Mouse (Mus musculus): ENCODE data around the gene Hspa8. TPM values are rescaled to one million over a fixed set of nuclear protein-coding genes. Genes with fewer than 3 reads are reported as not detected.
"Not testable (repeated sequence)": the region's sequence is repeated elsewhere in the genome, so short reads cannot be mapped to it uniquely, and the experiment has no call there.

The Hspa8 gene
- polyA plus RNA-seq, 1 experiment from 2014 or later, result 3,036 TPM

- Histone ChIP-seq H3K9me3 (ENCODE audit: control insufficient read depth, low read length) (no peaks in the 10 kb centered on the region), H3K27me3 (ENCODE audit: control insufficient read depth, insufficient read depth, low read length) (no peaks in the 10 kb centered on the region), H3K36me3 (ENCODE audit: control insufficient read depth, insufficient read depth, low read length) (peaks cover 4% of the 10 kb centered on the region; the same call in 1 of the 2 replicates), H3K27ac (ENCODE audit: low read depth, low read length) (0 out of 2 replicates have a peak overlapping the region, but pooled peaks have one; percentile 62), H3K4me3 (ENCODE audit: low read length) (no peak overlapping the region), H3K9ac (ENCODE audit: low read depth, low read length) (no peak overlapping the region), H3K4me1 (ENCODE audit: control insufficient read depth, insufficient read depth, low read length) (peaks cover 7% of the 10 kb centered on the region), H3K4me2 (replicated peaks; ENCODE audit: low read depth, low read length) (no peak overlapping the region)
- 81% methylated on average over 11 of the region's 11 CpGs for WGBS
- ATAC-seq (ENCODE audit: low FRiP score, low TSS enrichment), result no peak
Observed at GRCm38 (mm10) chr9:40780892-40781725, 19.7 kb upstream of the Hspa8 start.

GRCm38 (mm10) chr9:40781726-40782581, 18.8 kb upstream of the Hspa8 start:
- WGBS, result 24% methylated on average over 26 of the region's 26 CpGs
- peak; percentile 51; the same call in 1 of the 2 replicates for ATAC-seq (ENCODE audit: low FRiP score, low TSS enrichment)
- no peaks in the 10 kb centered on the region for H3K9me3 ChIP-seq (ENCODE audit: control insufficient read depth, low read length)
- no peak overlapping the region for H3K9ac ChIP-seq (ENCODE audit: low read depth, low read length)
- peaks cover 4% of the 10 kb centered on the region; the same call in 1 of the 2 replicates for H3K36me3 ChIP-seq (ENCODE audit: control insufficient read depth, insufficient read depth, low read length)
- peaks cover 7% of the 10 kb centered on the region for H3K4me1 ChIP-seq (ENCODE audit: control insufficient read depth, insufficient read depth, low read length)
- peak overlapping the region; percentile 35 for H3K4me2 ChIP-seq (replicated peaks; ENCODE audit: low read depth, low read length)
- peak overlapping the region; percentile 26; the same call in 1 of the 2 replicates for H3K27ac ChIP-seq (ENCODE audit: low read depth, low read length)
- no peaks in the 10 kb centered on the region for H3K27me3 ChIP-seq (ENCODE audit: control insufficient read depth, insufficient read depth, low read length)
- H3K4me3 ChIP-seq (ENCODE audit: low read length), result no peak overlapping the region

DNA sequence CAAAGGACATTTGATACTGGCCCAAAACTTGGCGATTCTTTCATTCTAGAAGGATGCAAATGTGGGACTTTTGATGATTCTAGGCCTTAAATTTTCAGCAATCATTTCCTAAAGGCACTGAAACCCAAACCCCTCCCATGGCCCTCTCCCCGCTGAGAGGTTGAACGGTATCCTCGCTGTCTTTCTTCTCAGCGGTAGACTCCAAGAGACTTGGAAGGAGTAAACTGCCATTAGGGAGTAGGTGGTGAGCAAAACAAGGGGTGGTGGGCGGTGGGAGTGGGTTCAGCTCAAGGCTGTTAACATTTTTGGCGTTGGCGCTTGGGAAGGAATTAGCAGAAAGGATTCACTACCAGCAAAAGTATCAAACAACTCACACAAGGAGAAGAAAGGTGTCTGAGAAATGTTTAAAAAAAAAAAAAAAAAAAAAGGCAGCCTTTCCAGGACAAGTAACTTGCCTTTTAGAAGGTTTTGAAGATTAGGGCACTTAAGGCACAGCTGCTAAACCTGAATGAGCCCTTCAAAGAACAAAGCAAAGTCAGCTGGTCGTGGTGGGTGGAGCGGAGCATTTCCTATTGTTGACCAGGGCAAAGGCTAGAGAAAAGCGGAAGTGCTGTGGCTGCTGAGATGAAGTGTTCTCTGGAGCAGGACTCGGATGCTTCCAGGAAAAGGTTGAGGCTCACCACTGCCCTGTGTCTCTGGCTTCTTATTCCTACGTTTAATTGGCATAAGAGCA, 17.0 kb upstream of the Hspa8 start:
- Histone ChIP-seq H3K9ac (ENCODE audit: low read depth, low read length) (no peak overlapping the region), H3K4me3 (ENCODE audit: low read length) (no peak overlapping the region), H3K27me3 (ENCODE audit: control insufficient read depth, insufficient read depth, low read length) (no peaks in the 10 kb centered on the region), H3K27ac (ENCODE audit: low read depth, low read length) (peak overlapping the region; percentile 65; the same call in 1 of the 2 replicates), H3K36me3 (ENCODE audit: control insufficient read depth, insufficient read depth, low read length) (peaks cover 4% of the 10 kb centered on the region; the same call in 1 of the 2 replicates), H3K4me1 (ENCODE audit: control insufficient read depth, insufficient read depth, low read length) (peaks cover 7% of the 10 kb centered on the region), H3K9me3 (ENCODE audit: control insufficient read depth, low read length) (no peaks in the 10 kb centered on the region), H3K4me2 (replicated peaks; ENCODE audit: low read depth, low read length) (no peak overlapping the region)
- ATAC-seq (ENCODE audit: low FRiP score, low TSS enrichment), result no peak
- 11% methylated on average over 13 of the region's 13 CpGs for WGBS

DNA sequence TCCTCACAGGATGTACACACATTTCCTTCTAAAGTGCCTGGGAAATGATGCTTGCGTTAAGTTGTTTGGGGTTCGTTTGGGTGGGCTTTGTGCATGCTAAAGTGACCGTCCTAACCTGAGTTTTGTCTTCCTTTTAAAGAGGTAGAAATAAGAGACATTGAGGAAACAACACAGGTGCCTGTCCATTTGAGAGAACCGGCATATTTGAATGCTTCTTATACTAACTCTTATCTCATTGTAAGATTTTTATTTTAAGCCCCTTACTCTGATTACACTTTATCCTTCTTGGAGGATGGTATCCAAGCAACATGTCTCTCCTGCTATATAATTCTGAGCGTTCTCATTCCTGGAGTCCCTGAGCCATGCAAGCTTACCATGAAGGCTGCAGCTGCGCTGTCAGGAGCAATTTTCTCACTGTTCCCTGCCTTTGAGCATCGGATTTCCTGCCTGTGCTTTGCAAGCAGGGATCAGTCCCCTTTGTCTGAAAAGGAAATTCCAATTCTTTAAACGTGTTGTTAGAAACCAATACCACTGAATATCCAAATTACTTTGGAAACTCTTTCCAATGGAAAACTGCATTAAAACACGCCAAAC, 16.3 kb upstream of the Hspa8 start:
- H3K4me1 ChIP-seq (ENCODE audit: control insufficient read depth, insufficient read depth, low read length), result peaks cover 7% of the 10 kb centered on the region
- 14% methylated on average over 9 of the region's 9 CpGs for WGBS

GRCm38 (mm10) chr9:40785452-40785851, 15.3 kb upstream of the Hspa8 start:
- H3K9ac ChIP-seq (ENCODE audit: low read depth, low read length), result no peak overlapping the region
- peaks cover 7% of the 10 kb centered on the region for H3K4me1 ChIP-seq (ENCODE audit: control insufficient read depth, insufficient read depth, low read length)
- 77% methylated on average over 6 of the region's 6 CpGs for WGBS
- H3K27me3 ChIP-seq (ENCODE audit: control insufficient read depth, insufficient read depth, low read length), result no peaks in the 10 kb centered on the region
- no peak overlapping the region for H3K4me3 ChIP-seq (ENCODE audit: low read length)
- H3K4me2 ChIP-seq (replicated peaks; ENCODE audit: low read depth, low read length), result no peak overlapping the region
- H3K36me3 ChIP-seq (ENCODE audit: control insufficient read depth, insufficient read depth, low read length), result peaks cover 4% of the 10 kb centered on the region; the same call in 1 of the 2 replicates
- no peaks in the 10 kb centered on the region for H3K9me3 ChIP-seq (ENCODE audit: control insufficient read depth, low read length)
- no peak overlapping the region for H3K27ac ChIP-seq (ENCODE audit: low read depth, low read length)
- no peak for ATAC-seq (ENCODE audit: low FRiP score, low TSS enrichment)

More for the DNA sequence above, 16.3 kb upstream of the Hspa8 start:
- peaks cover 4% of the 10 kb centered on the region; the same call in 1 of the 2 replicates for H3K36me3 ChIP-seq (ENCODE audit: control insufficient read depth, insufficient read depth, low read length)
- H3K27ac ChIP-seq (ENCODE audit: low read depth, low read length), result peak overlapping the region; percentile 65
- H3K4me3 ChIP-seq (ENCODE audit: low read length), result no peak overlapping the region
- no peak overlapping the region for H3K4me2 ChIP-seq (replicated peaks; ENCODE audit: low read depth, low read length)
- no peaks in the 10 kb centered on the region for H3K9me3 ChIP-seq (ENCODE audit: control insufficient read depth, low read length)
- ATAC-seq (ENCODE audit: low FRiP score, low TSS enrichment), result no peak
- H3K27me3 ChIP-seq (ENCODE audit: control insufficient read depth, insufficient read depth, low read length), result no peaks in the 10 kb centered on the region
- H3K9ac ChIP-seq (ENCODE audit: low read depth, low read length), result no peak overlapping the region

DNA sequence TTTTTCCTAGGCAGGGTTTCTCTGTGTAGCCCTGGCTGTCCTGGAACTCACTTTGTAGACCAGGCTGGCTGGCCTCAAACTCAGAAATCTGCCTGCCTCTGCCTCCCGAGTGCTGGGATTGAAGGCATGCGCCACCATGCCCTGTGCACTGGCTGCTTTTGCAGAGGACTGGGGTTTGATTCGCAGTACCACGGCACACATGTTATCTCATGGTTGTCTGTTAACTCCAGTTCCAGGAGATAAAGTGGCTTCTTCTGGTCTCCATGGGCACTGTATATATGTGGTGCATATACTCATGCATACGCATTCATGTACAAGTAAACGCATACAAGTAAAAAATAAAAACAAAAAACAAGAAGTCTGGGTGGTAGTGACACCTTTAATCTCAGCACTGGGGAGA, 14.0 kb upstream of the Hspa8 start:
- not testable (repeated sequence) for H3K36me3 ChIP-seq (ENCODE audit: control insufficient read depth, insufficient read depth, low read length); H3K4me3 ChIP-seq (ENCODE audit: low read length); H3K4me1 ChIP-seq (ENCODE audit: control insufficient read depth, insufficient read depth, low read length); H3K27ac ChIP-seq (ENCODE audit: low read depth, low read length); H3K27me3 ChIP-seq (ENCODE audit: control insufficient read depth, insufficient read depth, low read length); H3K9me3 ChIP-seq (ENCODE audit: control insufficient read depth, low read length); H3K4me2 ChIP-seq (replicated peaks; ENCODE audit: low read depth, low read length); ATAC-seq (ENCODE audit: low FRiP score, low TSS enrichment); H3K9ac ChIP-seq (ENCODE audit: low read depth, low read length)
- WGBS, result 95% methylated on average over 6 of the region's 6 CpGs

- no peak overlapping the region for H3K4me3 ChIP-seq (ENCODE audit: low read length)
- 65% methylated on average over 6 of the region's 6 CpGs for WGBS
- no peaks in the 10 kb centered on the region for H3K36me3 ChIP-seq (ENCODE audit: control insufficient read depth, insufficient read depth, low read length)
- ATAC-seq (ENCODE audit: low FRiP score, low TSS enrichment), result 0 out of 2 replicates have a peak, but pooled peaks have one; percentile 24
- no peaks in the 10 kb centered on the region for H3K9me3 ChIP-seq (ENCODE audit: control insufficient read depth, low read length)
- no peaks in the 10 kb centered on the region for H3K4me1 ChIP-seq (ENCODE audit: control insufficient read depth, insufficient read depth, low read length)
- H3K4me2 ChIP-seq (replicated peaks; ENCODE audit: low read depth, low read length), result no peak overlapping the region
- H3K27ac ChIP-seq (ENCODE audit: low read depth, low read length), result no peak overlapping the region
- no peaks in the 10 kb centered on the region for H3K27me3 ChIP-seq (ENCODE audit: control insufficient read depth, insufficient read depth, low read length)
- H3K9ac ChIP-seq (ENCODE audit: low read depth, low read length), result no peak overlapping the region
Observed at GRCm38 (mm10) chr9:40791864-40792633, 8.7 kb upstream of the Hspa8 start.

GRCm38 (mm10) chr9:40793581-40793980, 7.2 kb upstream of the Hspa8 start:
- H3K4me1 ChIP-seq (ENCODE audit: control insufficient read depth, insufficient read depth, low read length), result 0 out of 2 replicates have a peak, but pooled peaks cover 5% of the 10 kb centered on the region

More at GRCm38 (mm10) chr9:40793581-40793980, 7.2 kb upstream of the Hspa8 start:
- Histone ChIP-seq H3K9ac (ENCODE audit: low read depth, low read length) (no peak overlapping the region), H3K4me2 (replicated peaks; ENCODE audit: low read depth, low read length) (no peak overlapping the region), H3K27ac (ENCODE audit: low read depth, low read length) (no peak overlapping the region), H3K4me3 (ENCODE audit: low read length) (no peak overlapping the region), H3K27me3 (ENCODE audit: control insufficient read depth, insufficient read depth, low read length) (no peaks in the 10 kb centered on the region), H3K36me3 (ENCODE audit: control insufficient read depth, insufficient read depth, low read length) (no peaks in the 10 kb centered on the region), H3K9me3 (ENCODE audit: control insufficient read depth, low read length) (no peaks in the 10 kb centered on the region)
- no peak for ATAC-seq (ENCODE audit: low FRiP score, low TSS enrichment)
- 94% methylated on average over 5 of the region's 5 CpGs for WGBS
